Mouse (Mus musculus): Measurements from ENCODE around the gene Tor4a.

DNA sequence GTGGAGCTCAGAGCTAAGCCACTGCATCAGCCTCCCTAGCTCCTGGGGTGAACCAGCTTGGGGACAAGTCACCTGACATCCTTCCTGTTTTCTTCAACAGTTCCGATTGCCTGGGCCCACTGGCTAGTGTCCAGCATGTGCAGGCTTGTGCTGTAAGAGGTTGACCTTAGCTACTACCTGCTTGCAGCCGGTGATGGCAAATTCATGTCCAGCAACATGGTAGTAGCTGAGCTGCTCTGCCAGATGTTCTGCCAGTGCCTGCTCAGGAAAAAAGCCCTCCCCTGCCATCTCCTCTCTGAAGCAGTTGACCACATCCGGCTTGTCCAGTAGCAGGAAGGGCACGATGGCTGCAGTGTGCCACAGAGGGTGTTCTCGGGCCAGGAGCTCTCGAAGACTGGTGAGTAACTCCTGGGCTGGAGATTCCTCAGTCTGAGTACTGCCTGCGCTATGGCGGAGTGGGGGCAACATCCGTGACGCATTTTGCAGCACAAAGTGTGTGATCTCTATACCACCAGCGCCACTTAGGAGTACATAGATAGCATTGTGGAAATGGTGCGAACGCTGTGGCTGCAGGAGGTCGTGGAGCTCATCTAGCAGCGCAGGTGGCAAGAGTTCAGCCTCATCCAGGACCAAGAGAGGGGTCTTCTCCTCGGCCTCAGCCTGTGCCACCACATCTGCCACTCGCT lies 2.1 kb downstream of the Tor4a start:
- no peak for TF ChIP-seq CTCF (conservative IDR thresholded peaks at IDR 0.05; ENCODE audit: insufficient read depth, insufficient read length, low read depth, low read length)
- no peak for TF ChIP-seq POLR2A (IDR thresholded peaks at IDR 0.05; ENCODE audit: low read depth, low read length)

All from kidney, adult 2 months (tissue).